Mouse (Mus musculus): Measurements from ENCODE around the gene Ubr7. TPM values are rescaled to one million over a fixed set of nuclear protein-coding genes. Genes with fewer than 3 reads are reported as not detected.

Gene Ubr7
- total and polyA plus RNA-seq, 3 experiments: 46.3 to 80.4 (median 48.8) TPM

DNA sequence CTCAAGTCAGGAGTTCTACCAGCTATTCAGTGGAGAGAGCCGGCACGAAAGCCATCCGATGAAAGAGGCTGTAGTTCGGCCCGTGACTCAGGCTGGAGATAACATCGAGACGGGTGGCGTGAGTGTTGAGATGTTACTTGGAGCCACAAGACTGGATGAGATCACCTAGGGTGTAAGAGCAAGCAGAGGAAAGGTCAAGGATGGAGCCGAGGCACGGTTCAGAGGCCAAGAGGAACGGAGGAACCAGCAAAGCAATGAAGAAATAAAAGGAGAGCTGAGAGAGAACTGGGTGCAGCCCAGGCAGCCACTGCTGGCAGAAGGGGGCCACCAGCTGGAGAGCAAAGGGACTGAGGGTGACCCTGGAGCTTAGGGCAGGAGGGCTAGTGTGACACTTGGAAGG, 49.5 kb upstream of the Ubr7 start:
- H3K27me3 ChIP-seq (replicated peaks): peaks cover 1% of the 10 kb centered on the region
- no peak overlapping the region for H3K27ac ChIP-seq (ENCODE audit: insufficient read depth, low read depth)

DNA sequence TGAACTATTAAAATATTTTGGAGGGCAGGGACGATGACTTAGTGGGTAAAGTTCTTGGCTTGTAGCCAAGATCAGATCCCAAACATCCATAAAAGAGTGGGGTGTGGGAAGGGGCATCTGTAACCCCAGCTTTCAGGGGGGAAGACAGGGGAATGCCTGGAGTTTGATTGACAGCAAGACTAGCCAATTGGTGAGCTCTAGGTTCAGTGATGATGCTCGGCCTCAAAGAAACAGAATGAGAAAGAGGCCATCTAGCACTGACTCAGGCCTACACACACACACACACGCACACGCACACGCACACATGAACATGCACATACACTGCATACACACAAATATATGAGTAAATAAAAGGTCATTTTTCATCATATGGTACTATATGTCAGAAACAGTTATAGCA, 47.9 kb upstream of the Ubr7 start:
- in situ Hi-C loops (cut with MboI; ENCODE audit: low pct_ligation_motif_present, low pct_unique_long_range_greater_than_20kb, low sequenced_read_pairs): loop anchor here (5.0 kb wide), 2 partner anchors 133 to 183 kb away; no protein-coding TSS in a partner anchor
- peaks cover 0 to 12% of the 10 kb centered on the region in 2 experiments; a peak in 2 of 4 replicates for H3K4me1 ChIP-seq (ENCODE audit: control insufficient read depth in 1 of 2, insufficient read depth in 2 of 2)
- no peaks in the 10 kb centered on the region for H3K36me3 ChIP-seq (replicated peaks in 1 of 2; ENCODE audit: control insufficient read depth in 1 of 2, insufficient read depth in 1 of 2, low read length in 1 of 2)
- no peaks in the 10 kb centered on the region for H3K9me3 ChIP-seq (replicated peaks; ENCODE audit: low read length)
- no peaks in the 10 kb centered on the region for H3K79me2 ChIP-seq (replicated peaks; ENCODE audit: control insufficient read depth, extremely low read depth, insufficient read depth, poor library complexity, severe bottlenecking)
- no peak overlapping the region for H3K27ac ChIP-seq (ENCODE audit: insufficient read depth, low read depth)
- H3K4me2 ChIP-seq (ENCODE audit: insufficient read depth, low read depth, poor library complexity, severe bottlenecking): no peak overlapping the region
- TF ChIP-seq ZKSCAN1 (IDR thresholded peaks at IDR 0.05; ENCODE audit: borderline replicate concordance, low read depth, low read length): no peak
- dilution Hi-C loops (cut with MboI; ENCODE audit: extremely low pct_ligation_motif_present, extremely low pct_unique_long_range_greater_than_20kb, low sequenced_read_pairs): no loop called here
- H3K27me3 ChIP-seq (replicated peaks): peaks cover 1% of the 10 kb centered on the region
- DNase-seq (ENCODE audit: extremely low read depth): no peak
- no peak overlapping the region for H3K9ac ChIP-seq (ENCODE audit: insufficient read depth, low read depth)
- H3K4me3 ChIP-seq (replicated peaks in 1 of 3; ENCODE audit: low read depth in 2 of 3, low read length in 2 of 3, poor library complexity in 1 of 3): no peak overlapping the region

More for the DNA sequence above, 49.5 kb upstream of the Ubr7 start:
- dilution Hi-C loops (cut with MboI; ENCODE audit: extremely low pct_ligation_motif_present, extremely low pct_unique_long_range_greater_than_20kb, low sequenced_read_pairs): no loop called here
- H3K4me3 ChIP-seq (replicated peaks in 1 of 3; ENCODE audit: low read depth in 2 of 3, low read length in 2 of 3, poor library complexity in 1 of 3): no peak overlapping the region
- in situ Hi-C loops (cut with MboI; ENCODE audit: low pct_ligation_motif_present, low pct_unique_long_range_greater_than_20kb, low sequenced_read_pairs): loop anchor here (5.0 kb wide), 2 partner anchors 131 to 181 kb away; no protein-coding TSS in a partner anchor
- no peaks in the 10 kb centered on the region for H3K9me3 ChIP-seq (replicated peaks; ENCODE audit: low read length)
- no peaks in the 10 kb centered on the region; the same call in 1 of the 2 replicates for H3K79me2 ChIP-seq (replicated peaks; ENCODE audit: control insufficient read depth, extremely low read depth, insufficient read depth, poor library complexity, severe bottlenecking)
- no peaks in the 10 kb centered on the region for H3K36me3 ChIP-seq (replicated peaks in 1 of 2; ENCODE audit: control insufficient read depth in 1 of 2, insufficient read depth in 1 of 2, low read length in 1 of 2)
- H3K4me2 ChIP-seq (ENCODE audit: insufficient read depth, low read depth, poor library complexity, severe bottlenecking): no peak overlapping the region
- H3K4me1 ChIP-seq (ENCODE audit: control insufficient read depth in 1 of 2, insufficient read depth in 2 of 2): peaks cover 0 to 12% of the 10 kb centered on the region in 2 experiments; a peak in 2 of 4 replicates
- no peak overlapping the region for H3K9ac ChIP-seq (ENCODE audit: insufficient read depth, low read depth)
- no peak for TF ChIP-seq NRF1 (IDR thresholded peaks at IDR 0.05; ENCODE audit: low read depth, low read length)
- peak; percentile 66 for TF ChIP-seq RAD21 (IDR thresholded peaks at IDR 0.05; ENCODE audit: low read depth, low read length)
- no peak for TF ChIP-seq ZNF384 (IDR thresholded peaks at IDR 0.05; ENCODE audit: low read depth, low read length)
- TF ChIP-seq JUND (conservative IDR thresholded peaks at IDR 0.05; ENCODE audit: low read depth, low read length): no peak
- no peak for TF ChIP-seq MYC (IDR thresholded peaks at IDR 0.05; ENCODE audit: low read depth, low read length)
- peak in 1 of 2 experiments; percentile 70; a peak in 2 of 4 replicates for TF ChIP-seq CTCF (conservative IDR thresholded peaks at IDR 0.05 in 1 of 2, IDR thresholded peaks at IDR 0.05 in 1 of 2; ENCODE audit: low read depth in 2 of 2, low read length in 2 of 2)
- peak; percentile 70 for TF ChIP-seq SMC3 (IDR thresholded peaks at IDR 0.05; ENCODE audit: low read depth, low read length)
- no peak for DNase-seq (ENCODE audit: extremely low read depth)

DNA sequence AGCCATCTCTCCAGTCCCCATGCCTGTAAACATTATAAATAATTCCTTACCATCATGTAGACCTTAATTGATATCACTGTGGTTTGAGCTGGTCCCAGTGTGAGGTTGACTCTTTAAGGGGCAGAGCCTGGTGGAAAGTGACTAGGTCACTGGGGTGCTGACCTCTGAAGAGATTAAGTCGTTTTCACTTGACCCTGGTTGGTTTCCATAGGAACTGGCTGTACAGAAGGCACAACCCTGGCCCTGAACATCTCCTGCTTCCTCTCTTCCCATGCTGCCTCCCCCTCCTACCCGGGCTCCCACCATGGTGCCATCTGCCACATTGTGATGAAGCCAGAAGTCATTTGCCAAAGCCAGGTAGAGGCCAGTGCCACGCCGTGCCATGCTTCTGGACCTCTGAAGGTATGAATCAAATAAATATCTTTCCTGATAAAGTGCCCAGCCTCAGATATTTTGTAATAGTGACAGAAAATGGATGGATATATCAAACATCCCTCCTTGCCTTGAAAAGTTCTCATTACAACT, 46.9 kb upstream of the Ubr7 start:
- Histone ChIP-seq H3K4me1 (ENCODE audit: control insufficient read depth in 1 of 2, insufficient read depth in 2 of 2) (peaks cover 0 to 5% of the 10 kb centered on the region in 2 experiments; a peak in 1 of 4 replicates), H3K4me2 (ENCODE audit: insufficient read depth, low read depth, poor library complexity, severe bottlenecking) (no peak overlapping the region), H3K9ac (ENCODE audit: insufficient read depth, low read depth) (no peak overlapping the region), H3K27ac (ENCODE audit: insufficient read depth, low read depth) (no peak overlapping the region), H3K79me2 (replicated peaks; ENCODE audit: control insufficient read depth, extremely low read depth, insufficient read depth, poor library complexity, severe bottlenecking) (no peaks in the 10 kb centered on the region), H3K9me3 (replicated peaks; ENCODE audit: low read length) (no peaks in the 10 kb centered on the region), H3K4me3 (replicated peaks in 1 of 3; ENCODE audit: low read depth in 2 of 3, low read length in 2 of 3, poor library complexity in 1 of 3) (no peak overlapping the region), H3K36me3 (replicated peaks in 1 of 2; ENCODE audit: control insufficient read depth in 1 of 2, insufficient read depth in 1 of 2, low read length in 1 of 2) (no peaks in the 10 kb centered on the region), H3K27me3 (replicated peaks) (peaks cover 1% of the 10 kb centered on the region)
- dilution Hi-C loops (cut with MboI; ENCODE audit: extremely low pct_ligation_motif_present, extremely low pct_unique_long_range_greater_than_20kb, low sequenced_read_pairs): no loop called here
- in situ Hi-C loops (cut with MboI; ENCODE audit: low pct_ligation_motif_present, low pct_unique_long_range_greater_than_20kb, low sequenced_read_pairs): no loop called here
- TF ChIP-seq JUN (IDR thresholded peaks at IDR 0.05; ENCODE audit: insufficient read depth, low read depth, low read length): no peak
- TF ChIP-seq MAFK (IDR thresholded peaks at IDR 0.05; ENCODE audit: insufficient replicate concordance, low read length): no peak
- TF ChIP-seq MAZ (IDR thresholded peaks at IDR 0.05; ENCODE audit: low read depth, low read length): no peak
- DNase-seq (ENCODE audit: extremely low read depth): no peak

All from CH12.LX (cell line).